Mouse (Mus musculus) kidney, adult 2 months (tissue): ENCODE results near the gene Asap2. TPM values are rescaled to one million over a fixed set of nuclear protein-coding genes. Genes with fewer than 3 reads are reported as not detected.

Experiments used
- DNase-seq: peaks from one replicate; pipeline ENCODE4 v3.0.0; 2021
- H3K27ac ChIP-seq: fragments of 200-500 bp; 2 replicates; pipeline ENCODE4 v1.5.1; 2012; ENCODE audit warnings: low read depth, low read length, control low read depth, inconsistent platforms; ENCODE audit not compliant: insufficient read depth
- H3K27me3 ChIP-seq: fragments of 200-500 bp; replicated peaks from 2 replicates; pipeline ENCODE4 v1.6.1; 2012; ENCODE audit warnings: mild to moderate bottlenecking, moderate library complexity, low read length, inconsistent platforms; ENCODE audit not compliant: control insufficient read depth, insufficient read depth
- H3K36me3 ChIP-seq: fragments of 200-500 bp; 2 replicates; pipeline ENCODE4 v1.6.1; 2012; ENCODE audit warnings: mild to moderate bottlenecking, moderate library complexity, low read length, inconsistent platforms; ENCODE audit not compliant: control insufficient read depth, insufficient read depth
- H3K4me1 ChIP-seq: fragments of 200-500 bp; 2 replicates; pipeline ENCODE4 v1.6.1; 2011; ENCODE audit warnings: low read length; ENCODE audit not compliant: control insufficient read depth, insufficient read depth
- H3K4me3 ChIP-seq: fragments of 200-500 bp; 2 replicates; pipeline ENCODE4 v1.5.1; 2011; ENCODE audit warnings: mild to moderate bottlenecking, low read depth, low read length, control low read depth; ENCODE audit not compliant: insufficient read depth
- CTCF ChIP-seq: fragments of 200-500 bp; conservative IDR thresholded peaks from 2 replicates; pipeline ENCODE4 v1.5.1; 2011; ENCODE audit warnings: low read depth, mild to moderate bottlenecking, control low read depth, low read length, moderate library complexity, mixed read lengths; ENCODE audit not compliant: insufficient read depth, insufficient read length
- POLR2A ChIP-seq: fragments of 200-500 bp; IDR thresholded peaks from one replicate; pipeline ENCODE4 v1.6.1; 2011; ENCODE audit warnings: low read depth, low read length, control low read depth
- WGBS: fragments of 180-500 bp; shearing (Covaris S2); methylation state at CpG from one replicate; pipeline ENCODE4 v1.1.7; 2018; 5-methylcytosine and 5-hydroxymethylcytosine counted together
- polyA plus RNA-seq: library from polyadenylated mRNA; depleted of rRNA; stranded (reverse); fragments of >200 nt; gene quantifications from 2 replicates; pipeline ENCODE4 v1.2.3, GENCODE M21; 2012

Gene Asap2
- polyA plus RNA-seq, 1 experiment, result 8.2 TPM

DNA sequence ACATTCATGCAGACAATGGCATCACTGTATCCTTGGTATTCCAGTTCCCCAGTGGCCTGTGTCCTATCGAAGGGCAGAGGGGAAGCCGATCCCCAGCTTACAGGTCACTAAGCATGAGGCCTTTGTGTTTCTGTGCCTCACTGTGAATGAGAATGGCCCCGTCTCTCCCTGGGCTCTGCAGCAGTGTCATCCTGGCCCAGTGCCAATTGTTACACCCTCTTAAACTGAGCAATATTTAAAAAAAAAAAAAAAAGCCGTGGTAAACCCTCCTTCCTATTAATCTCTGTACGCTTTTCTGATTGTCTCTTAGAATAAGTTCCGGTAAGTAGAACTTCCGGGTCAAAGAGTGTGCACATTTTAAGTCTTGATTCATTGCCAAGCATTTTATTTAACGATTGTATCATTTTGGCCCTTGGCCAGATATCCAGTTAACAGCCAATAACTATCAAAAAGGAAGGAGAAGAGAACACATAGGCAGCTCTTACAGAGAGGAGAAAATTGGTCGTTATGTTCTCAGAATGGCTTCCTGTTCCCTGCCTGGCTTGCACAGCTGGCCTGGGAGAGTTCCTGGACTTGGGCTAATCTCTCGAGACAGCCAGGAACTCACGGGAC lies 214.5 kb downstream of the Asap2 start:
- DNase-seq, result peak; percentile 69

GRCm38 (mm10) chr12:21205799-21206198 lies 215.5 kb downstream of the Asap2 start:
- DNase-seq, result no peak
- WGBS, result 95% methylated on average over 4 of the region's 4 CpGs
- H3K4me3 ChIP-seq, result no peak overlapping the region
- TF ChIP-seq CTCF, result no peak
- TF ChIP-seq POLR2A, result no peak
- H3K27ac ChIP-seq, result no peak overlapping the region
- no peaks in the 10 kb centered on the region for H3K4me1 ChIP-seq
- H3K36me3 ChIP-seq, result no peaks in the 10 kb centered on the region
- H3K27me3 ChIP-seq, result no peaks in the 10 kb centered on the region

More for the DNA sequence above, 214.5 kb downstream of the Asap2 start:
- Histone ChIP-seq H3K27me3 (no peaks in the 10 kb centered on the region), H3K4me3 (no peak overlapping the region), H3K36me3 (no peaks in the 10 kb centered on the region), H3K4me1 (no peaks in the 10 kb centered on the region), H3K27ac (no peak overlapping the region)
- TF ChIP-seq CTCF (no peak), POLR2A (no peak)
- WGBS, result 25% methylated on average over 11 of the region's 11 CpGs

GRCm38 (mm10) chr12:21207422-21207821 lies 217.2 kb downstream of the Asap2 start:
- H3K4me1 ChIP-seq, result no peaks in the 10 kb centered on the region
- H3K27ac ChIP-seq, result no peak overlapping the region
- no peak overlapping the region for H3K4me3 ChIP-seq
- no peaks in the 10 kb centered on the region for H3K36me3 ChIP-seq
- TF ChIP-seq POLR2A (no peak), CTCF (no peak)
- H3K27me3 ChIP-seq, result no peaks in the 10 kb centered on the region
- 77% methylated on average over 5 of the region's 5 CpGs for WGBS
- DNase-seq, result no peak

DNA sequence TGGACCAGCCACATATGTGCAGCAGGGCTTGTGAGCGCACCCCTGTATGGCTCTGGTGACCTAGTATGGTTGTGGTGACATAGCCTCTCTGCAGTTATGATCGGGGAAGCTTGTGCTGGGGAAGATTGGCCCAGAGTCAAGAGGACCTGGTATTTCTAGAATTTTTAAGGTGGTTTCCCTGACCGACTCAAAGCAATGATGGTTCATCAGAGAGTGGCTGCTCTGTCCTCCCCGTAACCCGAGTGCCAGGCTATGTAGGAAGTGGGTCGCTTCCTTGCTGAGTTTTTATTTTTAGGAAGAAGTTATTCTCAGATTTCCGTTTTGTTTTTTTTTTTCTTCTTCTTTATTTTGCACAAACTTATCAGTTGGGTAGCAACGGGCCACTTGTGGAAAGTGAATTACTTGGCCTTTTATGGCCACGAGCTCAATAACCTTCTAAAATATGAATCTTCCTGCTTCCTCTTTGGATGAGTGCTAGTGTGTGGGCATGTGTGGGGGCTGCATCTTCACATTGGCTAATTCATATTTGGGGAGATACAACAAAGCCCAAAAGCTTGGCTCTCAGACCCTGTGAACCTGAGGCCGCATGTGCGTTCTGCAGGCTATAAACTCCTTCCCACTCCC lies 218.0 kb downstream of the Asap2 start:
- no peak overlapping the region for H3K27ac ChIP-seq
- H3K4me1 ChIP-seq, result no peaks in the 10 kb centered on the region
- H3K4me3 ChIP-seq, result no peak overlapping the region
- no peak for DNase-seq
- H3K27me3 ChIP-seq, result no peaks in the 10 kb centered on the region
- TF ChIP-seq CTCF, result no peak
- TF ChIP-seq POLR2A, result no peak
- no peaks in the 10 kb centered on the region for H3K36me3 ChIP-seq
- WGBS, result 66% methylated on average over 11 of the region's 11 CpGs

- H3K4me3 ChIP-seq, result no peak overlapping the region
- WGBS, result 54% methylated on average over 10 of the region's 10 CpGs
- H3K4me1 ChIP-seq, result no peaks in the 10 kb centered on the region
- H3K27ac ChIP-seq, result no peak overlapping the region
- H3K36me3 ChIP-seq, result no peaks in the 10 kb centered on the region
- DNase-seq, result peak; percentile 25
- no peaks in the 10 kb centered on the region for H3K27me3 ChIP-seq
- no peak for TF ChIP-seq CTCF
- no peak for TF ChIP-seq POLR2A
Observed at GRCm38 (mm10) chr12:21209273-21209672, 219.0 kb downstream of the Asap2 start.

DNA sequence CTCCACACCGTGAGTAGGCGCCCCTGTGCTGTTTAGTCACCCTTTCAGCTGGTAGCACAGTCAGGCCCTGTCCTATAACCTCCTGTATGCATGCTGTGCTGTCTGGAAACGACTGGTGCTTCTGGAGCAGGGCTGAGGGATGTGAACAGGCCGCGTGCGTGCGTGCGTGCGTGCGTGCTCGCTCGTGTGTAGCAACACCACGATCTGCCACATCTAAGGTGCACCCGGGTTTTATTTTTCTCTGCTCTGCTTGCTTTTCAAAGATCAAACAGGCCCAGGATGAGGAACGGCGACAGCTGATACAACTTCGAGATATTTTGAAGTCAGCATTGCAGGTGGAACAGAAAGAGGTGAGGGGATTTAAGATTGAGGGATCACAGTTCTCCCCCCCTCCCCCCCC lies 222.6 kb downstream of the Asap2 start:
- Histone ChIP-seq H3K36me3 (no peaks in the 10 kb centered on the region; the same call in 1 of the 2 replicates), H3K4me3 (no peak overlapping the region), H3K27me3 (no peaks in the 10 kb centered on the region), H3K27ac (no peak overlapping the region), H3K4me1 (no peaks in the 10 kb centered on the region)
- DNase-seq, result no peak
- 75% methylated on average over 17 of the region's 17 CpGs for WGBS
- TF ChIP-seq POLR2A (no peak), CTCF (no peak)

GRCm38 (mm10) chr12:21214551-21215165 lies 224.4 kb downstream of the Asap2 start:
- Histone ChIP-seq H3K27me3 (no peaks in the 10 kb centered on the region), H3K4me3 (no peak overlapping the region), H3K27ac (no peak overlapping the region), H3K36me3 (no peaks in the 10 kb centered on the region; the same call in 1 of the 2 replicates), H3K4me1 (no peaks in the 10 kb centered on the region)
- TF ChIP-seq CTCF (no peak), POLR2A (no peak)
- DNase-seq, result no peak
- WGBS, result 72% methylated on average over 8 of the region's 8 CpGs
